Mouse (Mus musculus) midbrain, postnatal 0 days (tissue): ENCODE results near the gene Slc35b2. TPM values are rescaled to one million over a fixed set of nuclear protein-coding genes. Genes with fewer than 3 reads are reported as not detected.

Experiments
- ATAC-seq: fragments of 200-750 bp; cut with Nextera tagmentation; 2 replicates; pipeline ENCODE4 v1.8.0; 2017; ENCODE audit warnings: moderate number of reproducible peaks, mild to moderate bottlenecking, moderate TSS enrichment, moderate library complexity; ENCODE audit not compliant: low FRiP score
- DNase-seq: peaks from one replicate; pipeline ENCODE4 v3.0.0-alpha.2; 2015; ENCODE audit warnings: low spot score
- H3K27ac ChIP-seq: fragments of 300-500 bp; sonication (generic); 2 replicates; pipeline ENCODE4 v1.5.1; 2014; ENCODE audit warnings: low read depth, mild to moderate bottlenecking, low read length, mixed read lengths
- H3K27me3 ChIP-seq: fragments of 300-500 bp; sonication (generic); 2 replicates; pipeline ENCODE4 v1.6.1; 2014; ENCODE audit warnings: low read length, control low read depth, mixed read lengths; ENCODE audit not compliant: insufficient read depth
- H3K36me3 ChIP-seq: fragments of 300-500 bp; sonication (generic); 2 replicates; pipeline ENCODE4 v1.6.1; 2014; ENCODE audit warnings: low read length, control low read depth, mixed read lengths; ENCODE audit not compliant: insufficient read depth
- H3K4me1 ChIP-seq: fragments of 300-500 bp; sonication (generic); 2 replicates; pipeline ENCODE4 v1.6.1; 2014; ENCODE audit warnings: mild to moderate bottlenecking, control low read depth, antibody characterized with exemption, low read length, mixed read lengths; ENCODE audit not compliant: insufficient read depth
- H3K4me2 ChIP-seq: fragments of 300-500 bp; sonication (generic); 2 replicates; pipeline ENCODE4 v1.6.1; 2014; ENCODE audit warnings: low read depth, mild to moderate bottlenecking, low read length, mixed read lengths; ENCODE audit not compliant: poor library complexity, severe bottlenecking
- H3K4me3 ChIP-seq: fragments of 300-500 bp; sonication (generic); 2 replicates; pipeline ENCODE4 v1.5.1; 2014; ENCODE audit warnings: low read depth, mild to moderate bottlenecking, low read length, moderate library complexity
- H3K9ac ChIP-seq: fragments of 300-500 bp; sonication (generic); replicated peaks from 2 replicates; pipeline ENCODE4 v1.6.1; 2014; ENCODE audit warnings: mild to moderate bottlenecking, low read length, moderate library complexity, mixed read lengths; ENCODE audit not compliant: poor library complexity, severe bottlenecking
- H3K9me3 ChIP-seq: fragments of 300-500 bp; sonication (generic); 2 replicates; pipeline ENCODE4 v1.6.1; 2016; ENCODE audit warnings: low read length, control low read depth
- CTCF ChIP-seq: IDR thresholded peaks from 2 replicates; pipeline ENCODE4 v1.5.1; 2016; ENCODE audit warnings: antibody characterized with exemption, mild to moderate bottlenecking
- WGBS: fragments of 180-500 bp; shearing (Covaris S2); extraction: QIAGEN DNeasy Blood & Tissue Kit; methylation state at CpG from one replicate; pipeline ENCODE4 v1.1.7; 2014; 5-methylcytosine and 5-hydroxymethylcytosine counted together
- polyA plus RNA-seq: library from polyadenylated mRNA; unstranded; fragments of >200 nt; fragmentation: Nextera tagmentation; extraction: Ambion mirVana; gene quantifications from 2 replicates; pipeline ENCODE4 v1.2.1, GENCODE M21; 2015
- total RNA-seq: library from RNA; depleted of rRNA; stranded (reverse); fragments of >200 nt; gene quantifications from 2 replicates; pipeline ENCODE4 v1.2.3, GENCODE M21; 2014

Gene Slc35b2
- total and polyA plus RNA-seq, 2 experiments from 2014 or later = 71.8 to 113 TPM

- DNase-seq = no peak
- Histone ChIP-seq H3K4me3 (peak overlapping the region; percentile 58), H3K4me1 (0 out of 2 replicates have a peak, but pooled peaks cover 10% of the 10 kb centered on the region), H3K9ac (no peak overlapping the region), H3K4me2 (peak overlapping the region; percentile 66), H3K27ac (no peak overlapping the region), H3K27me3 (peaks cover 15% of the 10 kb centered on the region), H3K9me3 (no peaks in the 10 kb centered on the region), H3K36me3 (peaks cover 13% of the 10 kb centered on the region)
- 82% methylated on average over 5 of the region's 5 CpGs for WGBS
- peak; percentile 49 for TF ChIP-seq CTCF
- no peak for ATAC-seq
Observed at GRCm38 (mm10) chr17:45547461-45548190, 16.0 kb upstream of the Slc35b2 start.

- TF ChIP-seq CTCF = peak; percentile 77
- Histone ChIP-seq H3K4me2 (peak overlapping the region; percentile 66), H3K9ac (peak overlapping the region; percentile 98), H3K27ac (peak overlapping the region; percentile 96), H3K36me3 (peaks cover 13% of the 10 kb centered on the region), H3K4me1 (0 out of 2 replicates have a peak, but pooled peaks cover 10% of the 10 kb centered on the region), H3K9me3 (no peaks in the 10 kb centered on the region), H3K27me3 (peaks cover 15% of the 10 kb centered on the region), H3K4me3 (peak overlapping the region; percentile 58)
- ATAC-seq (peak; percentile 75), DNase-seq (peak; percentile 89)
- WGBS = 2% methylated on average over 43 of the region's 68 CpGs
Observed at GRCm38 (mm10) chr17:45548541-45549512, 14.8 kb upstream of the Slc35b2 start.

GRCm38 (mm10) chr17:45549617-45550181 is 14.0 kb upstream of the Slc35b2 start, which contains the start of gene Tmem151b:
Gene Tmem151b, minus strand, starts transcription at chr17:45549677.
- whole genome bisulfite sequencing = 0% methylated on average over 10 of the region's 29 CpGs
- Histone ChIP-seq H3K36me3 (peaks cover 10% of the 10 kb centered on the region), H3K4me1 (0 out of 2 replicates have a peak, but pooled peaks cover 10% of the 10 kb centered on the region), H3K27ac (peak within 1 kb of the TSS; percentile 96), H3K9ac (peak within 1 kb of the TSS; percentile 98), H3K27me3 (peaks cover 15% of the 10 kb centered on the region), H3K4me2 (peak within 1 kb of the TSS; percentile 66), H3K4me3 (peak within 1 kb of the TSS; percentile 58), H3K9me3 (no peaks in the 10 kb centered on the region)
- ATAC-seq (peak; percentile 52), DNase-seq (peak; percentile 76)
- TF ChIP-seq CTCF = peak; percentile 37

- peak overlapping the region; percentile 58 for H3K4me3 ChIP-seq
- no peaks in the 10 kb centered on the region for H3K9me3 ChIP-seq
- no peak for TF ChIP-seq CTCF
- H3K4me1 ChIP-seq = 0 out of 2 replicates have a peak, but pooled peaks cover 10% of the 10 kb centered on the region
- H3K4me2 ChIP-seq = peak overlapping the region; percentile 66
- peaks cover 15% of the 10 kb centered on the region for H3K27me3 ChIP-seq
- 30% methylated on average over 5 of the region's 5 CpGs for WGBS
- ATAC-seq (no peak), DNase-seq (no peak)
- H3K27ac ChIP-seq = peak overlapping the region; percentile 96
- H3K9ac ChIP-seq = no peak overlapping the region
- peaks cover 5% of the 10 kb centered on the region for H3K36me3 ChIP-seq
Observed at GRCm38 (mm10) chr17:45550253-45550652, 13.4 kb upstream of the Slc35b2 start.

- WGBS = 52% methylated on average over 7 of the region's 7 CpGs
- Histone ChIP-seq H3K4me3 (no peak overlapping the region), H3K9ac (no peak overlapping the region), H3K4me1 (peaks cover 12% of the 10 kb centered on the region; the same call in 1 of the 2 replicates), H3K9me3 (no peaks in the 10 kb centered on the region), H3K27me3 (peaks cover 13% of the 10 kb centered on the region), H3K4me2 (no peak overlapping the region), H3K36me3 (peaks cover 5% of the 10 kb centered on the region), H3K27ac (no peak overlapping the region)
- TF ChIP-seq CTCF = no peak
- ATAC-seq (no peak), DNase-seq (no peak)
Observed at GRCm38 (mm10) chr17:45551249-45551796, 12.4 kb upstream of the Slc35b2 start.
